Comparison of ENCODE assay signal across 8 mouse cellular contexts in the genomic region with DNA sequence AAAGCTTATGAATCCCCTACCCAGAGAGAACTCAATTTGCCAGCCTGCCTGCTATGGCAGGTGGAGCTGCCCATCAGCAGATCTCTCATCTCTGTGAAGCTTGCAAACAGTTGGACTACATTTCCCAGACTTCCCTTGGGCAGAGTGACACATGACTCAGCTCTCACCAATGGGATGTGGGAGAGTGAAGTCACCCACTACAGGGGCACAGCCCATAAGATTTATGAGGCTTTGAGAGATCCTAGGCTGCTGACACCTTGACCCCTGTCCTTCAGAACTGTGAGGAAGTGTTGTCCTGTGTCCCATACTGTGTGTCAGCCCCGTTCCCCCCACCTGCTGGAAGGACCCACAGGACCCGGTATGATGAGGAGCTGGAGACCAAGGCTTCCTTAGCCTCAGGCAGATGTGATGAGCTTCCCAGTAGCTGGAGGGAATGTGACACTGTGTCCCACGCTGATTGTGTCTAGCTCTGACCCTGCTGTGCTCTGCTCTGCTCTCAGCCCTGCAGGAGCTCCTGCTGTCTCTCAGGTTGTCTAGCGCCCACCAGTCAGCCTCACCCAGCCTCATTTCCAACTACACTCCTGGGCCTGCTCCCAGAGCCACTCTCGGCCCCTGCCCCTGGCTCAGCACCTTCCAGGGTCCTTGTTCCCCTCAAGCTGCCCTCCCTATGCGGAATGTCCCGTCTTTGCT. TPM values are rescaled to one million over a fixed set of nuclear protein-coding genes. Genes with fewer than 3 reads are reported as not detected.
A peak's percentile ranks its signal among the peaks of the same experiment; 100 is the strongest.
DNase-seq lines count a peak whose midpoint lies in the region; ATAC-seq and TF ChIP-seq lines count a peak whose summit lies in the region.

No protein-coding gene starts in this region.

- no peak overlapping the region for H3K27ac ChIP-seq in MEL (ENCODE audit: control insufficient read depth, low read depth, low read length)
- H3K27ac ChIP-seq in hindbrain, embryonic 15.5 days (replicated peaks): peak overlapping the region; percentile 64

- TF ChIP-seq CTCF in MEL (IDR thresholded peaks at IDR 0.05 in 2 of 3, conservative IDR thresholded peaks at IDR 0.05 in 1 of 3; ENCODE audit: control insufficient read depth in 1 of 3, insufficient read depth in 1 of 3, low read depth in 2 of 3, low read length in 3 of 3, poor library complexity in 1 of 3, severe bottlenecking in 1 of 3): no peak

- H3K9me3 ChIP-seq in MEL (replicated peaks; ENCODE audit: insufficient read depth, low read length): no peaks in the 10 kb centered on the region
- no peaks in the 10 kb centered on the region for H3K9me3 ChIP-seq in hindbrain, embryonic 15.5 days

- ATAC-seq in frontal cortex, adult (ENCODE audit: low TSS enrichment): peak; percentile 99
- ATAC-seq in hindbrain, embryonic 15.5 days (ENCODE audit: low FRiP score, low read depth): peak; percentile 88
- no peak for ATAC-seq in erythroid progenitor cell, adult 5-6 weeks (replicated peaks; ENCODE audit: low FRiP score, poor library complexity, severe bottlenecking)

- TF ChIP-seq EP300 in MEL (IDR thresholded peaks at IDR 0.05; ENCODE audit: low read depth in 1 of 2, low read length in 2 of 2): no peak

- H3K36me3 ChIP-seq in MEL (ENCODE audit: control insufficient read depth in 1 of 2, insufficient read depth in 2 of 2, low read length in 2 of 2): no peaks in the 10 kb centered on the region
- no peaks in the 10 kb centered on the region for H3K36me3 ChIP-seq in hindbrain, embryonic 15.5 days

- H3K4me2 ChIP-seq in hindbrain, embryonic 15.5 days: peak overlapping the region; percentile 37

- H3K79me2 ChIP-seq in MEL (ENCODE audit: control insufficient read depth, insufficient read depth, low read length, poor library complexity): no peaks in the 10 kb centered on the region

- TF ChIP-seq RAD21 in MEL (IDR thresholded peaks at IDR 0.05; ENCODE audit: low read depth, low read length): no peak

- TF ChIP-seq POLR2A in MEL (IDR thresholded peaks at IDR 0.05; ENCODE audit: control insufficient read depth in 1 of 2, insufficient read depth in 1 of 2, low read depth in 1 of 2, low read length in 2 of 2, poor library complexity in 1 of 2): no peak

- H3K4me3 ChIP-seq in MEL (ENCODE audit: control insufficient read depth in 1 of 2, insufficient read depth in 1 of 2, low read depth in 2 of 2, low read length in 2 of 2): no peak overlapping the region
- no peak overlapping the region for H3K4me3 ChIP-seq in hindbrain, embryonic 15.5 days

- peak; percentile 56 for DNase-seq in MEL (ENCODE audit: low read depth, low spot score)
- DNase-seq in cerebellum, adult 18-20 months: peak; percentile 68 to 87
- DNase-seq in layer of hippocampus, postnatal 25 days (ENCODE audit: extremely low spot score in 1 of 2, low spot score in 1 of 2): peak; percentile 33 to 49
- DNase-seq in lung, postnatal 14 days: peak; percentile 49
- peak; percentile 79 for DNase-seq in right cerebral cortex, adult 2 months (ENCODE audit: low spot score in 2 of 2)

- no peak overlapping the region for H3K9ac ChIP-seq in MEL (ENCODE audit: control insufficient read depth, low read depth, low read length, poor library complexity, severe bottlenecking)
- no peak overlapping the region for H3K9ac ChIP-seq in hindbrain, embryonic 15.5 days

- no peaks in the 10 kb centered on the region for H3K4me1 ChIP-seq in MEL (ENCODE audit: control insufficient read depth in 1 of 2, insufficient read depth in 2 of 2, low read length in 2 of 2)
- H3K4me1 ChIP-seq in hindbrain, embryonic 15.5 days (replicated peaks): peaks cover 6% of the 10 kb centered on the region

- no peaks in the 10 kb centered on the region for H3K27me3 ChIP-seq in MEL (ENCODE audit: control insufficient read depth in 1 of 2, insufficient read depth in 2 of 2, low read length in 2 of 2)
- H3K27me3 ChIP-seq in hindbrain, embryonic 15.5 days: no peaks in the 10 kb centered on the region

- 73% methylated on average over 7 of the region's 7 CpGs for WGBS in hindbrain, embryonic 15.5 days

TF ChIP-seq in MEL, 35 proteins besides CTCF, POLR2A, EP300 and RAD21:
- TF ChIP-seq MAZ (IDR thresholded peaks at IDR 0.05; ENCODE audit: low read depth, low read length): no peak
- no peak for TF ChIP-seq TCF12 (IDR thresholded peaks at IDR 0.05; ENCODE audit: low read depth, low read length)
- no peak for TF ChIP-seq ZC3H11A (IDR thresholded peaks at IDR 0.05; ENCODE audit: low read depth, low read length)
- TF ChIP-seq ZNF384 (IDR thresholded peaks at IDR 0.05; ENCODE audit: low read depth, low read length): no peak
- TF ChIP-seq ZMIZ1 (IDR thresholded peaks at IDR 0.05; ENCODE audit: low read depth, low read length): no peak
- TF ChIP-seq TBP (IDR thresholded peaks at IDR 0.05; ENCODE audit: low read depth, low read length): no peak
- no peak for TF ChIP-seq MEF2A (IDR thresholded peaks at IDR 0.05; ENCODE audit: extremely low read depth, insufficient replicate concordance, low read depth, low read length, poor library complexity, severe bottlenecking)
- TF ChIP-seq CHD2 (IDR thresholded peaks at IDR 0.05; ENCODE audit: low read length): no peak
- no peak for TF ChIP-seq BHLHE40 (IDR thresholded peaks at IDR 0.05; ENCODE audit: borderline replicate concordance, low read depth, low read length)
- 0 out of 2 replicates have a peak, but pooled peaks have one; percentile 23 for TF ChIP-seq SIN3A (IDR thresholded peaks at IDR 0.05; ENCODE audit: low read length)
- TF ChIP-seq ELF1 (IDR thresholded peaks at IDR 0.05; ENCODE audit: low read depth, low read length): no peak
- peak; percentile 95 for TF ChIP-seq USF1 (IDR thresholded peaks at IDR 0.05; ENCODE audit: low read depth, low read length)
- peak; percentile 57 for TF ChIP-seq KAT2A (conservative IDR thresholded peaks at IDR 0.05; ENCODE audit: low read depth, low read length)
- TF ChIP-seq MXI1 (IDR thresholded peaks at IDR 0.05; ENCODE audit: low read depth, low read length): no peak
- TF ChIP-seq UBTF (IDR thresholded peaks at IDR 0.05; ENCODE audit: borderline replicate concordance, insufficient read depth, low read depth, low read length): no peak
- TF ChIP-seq NRF1 (IDR thresholded peaks at IDR 0.05; ENCODE audit: insufficient read depth, low read depth, low read length, poor library complexity, severe bottlenecking): no peak
- TF ChIP-seq MYB (IDR thresholded peaks at IDR 0.05; ENCODE audit: low read depth, low read length): no peak
- TF ChIP-seq CHD1 (IDR thresholded peaks at IDR 0.05; ENCODE audit: low read depth, low read length): no peak
- 0 out of 2 replicates have a peak, but pooled peaks have one; percentile 31 for TF ChIP-seq MAX (IDR thresholded peaks at IDR 0.05; ENCODE audit: low read length)
- TF ChIP-seq USF2 (IDR thresholded peaks at IDR 0.05; ENCODE audit: borderline replicate concordance in 1 of 2, insufficient read depth in 1 of 2, low read depth in 1 of 2, low read length in 2 of 2): peak; percentile 48 to 71; a peak in 1 of 4 replicates
- TF ChIP-seq TAL1 (IDR thresholded peaks at IDR 0.05; ENCODE audit: low read length): no peak
- no peak for TF ChIP-seq NELFE (IDR thresholded peaks at IDR 0.05; ENCODE audit: low read depth, low read length)
- TF ChIP-seq MYC (IDR thresholded peaks at IDR 0.05; ENCODE audit: low read depth, low read length): no peak
- peak; percentile 93 for TF ChIP-seq HCFC1 (IDR thresholded peaks at IDR 0.05; ENCODE audit: low read depth, low read length)
- no peak for TF ChIP-seq ZKSCAN1 (IDR thresholded peaks at IDR 0.05; ENCODE audit: low read depth, low read length)

RNA-seq across cellular contexts. Expression of a gene that starts 40.8 kb away (rescaled TPM):
- not detected in 2 replicates for total RNA-seq in MEL (2012; rRNA removed)
- polyA plus RNA-seq in MEL (2012; ENCODE audit: insufficient read depth in 1 of 2, insufficient read length in 2 of 2, low read depth in 1 of 2, low replicate concordance in 2 of 2, missing spikeins in 1 of 2): not detected
- polyA plus RNA-seq in hindbrain, embryonic 15.5 days (2015; fragmentation: Nextera tagmentation; extraction: Ambion mirVana): 0.51 and 0.94 TPM in 2 replicates
- 10 to 100 TPM in 1 of 2 experiments, 1 to 10 TPM in 1; 3.0 to 10.3 TPM for total RNA-seq in layer of hippocampus, postnatal 25 days (2021)
- not detected in 2 replicates for total RNA-seq in erythroid progenitor cell, adult 5-6 weeks (2015; ENCODE audit: low replicate concordance)
- not detected in 2 replicates for total RNA-seq in erythroid progenitor cell, adult 5-6 weeks (2017; ENCODE audit: low replicate concordance)
